Mouse (Mus musculus) kidney, adult 2 months (tissue): ENCODE measurements around the gene Tm9sf2.
"Not testable (repeated sequence)": the region's sequence is repeated elsewhere in the genome, so short reads cannot be mapped to it uniquely, and the experiment has no call there.

ENCODE experiments used
- CTCF ChIP-seq: fragments of 200-500 bp; conservative IDR thresholded peaks from 2 replicates; pipeline ENCODE4 v1.5.1; 2011; ENCODE audit warnings: low read depth, mild to moderate bottlenecking, control low read depth, low read length, moderate library complexity, mixed read lengths; ENCODE audit not compliant: insufficient read depth, insufficient read length
- POLR2A ChIP-seq: fragments of 200-500 bp; IDR thresholded peaks from one replicate; pipeline ENCODE4 v1.6.1; 2011; ENCODE audit warnings: low read depth, low read length, control low read depth

DNA sequence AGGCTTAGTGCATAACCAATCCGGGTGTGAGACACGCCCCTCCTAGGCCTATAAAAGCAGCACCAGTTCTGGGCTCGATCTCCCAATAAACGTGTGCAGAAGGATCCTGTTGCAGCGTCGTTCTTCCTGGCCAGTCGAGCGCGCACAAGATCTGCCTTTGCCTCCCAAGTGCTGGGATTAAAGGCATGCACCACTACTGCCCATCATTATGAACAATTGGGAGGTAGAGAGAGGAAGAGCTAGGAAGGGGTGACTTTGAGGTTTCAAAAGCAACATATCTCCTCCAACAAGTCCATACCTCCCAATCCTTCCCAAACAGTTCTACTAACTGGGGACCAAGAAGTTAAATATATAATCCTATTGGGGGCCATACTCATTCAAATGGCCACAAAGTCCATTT is 4.9 kb upstream of the Tm9sf2 start:
- TF ChIP-seq POLR2A, CTCF: not testable (repeated sequence)
